Mouse (Mus musculus) lung, embryonic 15.5 days (tissue): ENCODE results near the gene Glra1. TPM values are rescaled to one million over a fixed set of nuclear protein-coding genes. Genes with fewer than 3 reads are reported as not detected.

ENCODE experiments used
- ATAC-seq: fragments of 200-750 bp; cut with Nextera tagmentation; 2 replicates; pipeline ENCODE4 v1.8.0; 2017; ENCODE audit warnings: moderate number of reproducible peaks, borderline replicate concordance; ENCODE audit not compliant: low FRiP score, low TSS enrichment; ENCODE audit errors: extremely low read depth
- H3K27ac ChIP-seq: fragments of 300-500 bp; sonication (generic); 2 replicates; pipeline ENCODE4 v1.5.1; 2015; ENCODE audit warnings: moderate library complexity, mild to moderate bottlenecking, inconsistent platforms
- H3K27me3 ChIP-seq: fragments of 300-500 bp; sonication (generic); 2 replicates; pipeline ENCODE4 v1.6.1; 2015; ENCODE audit warnings: inconsistent platforms
- H3K36me3 ChIP-seq: fragments of 300-500 bp; sonication (generic); 2 replicates; pipeline ENCODE4 v1.6.1; 2015; ENCODE audit warnings: inconsistent platforms
- H3K4me1 ChIP-seq: fragments of 300-500 bp; sonication (generic); 2 replicates; pipeline ENCODE4 v1.6.1; 2015; ENCODE audit warnings: inconsistent platforms
- H3K4me2 ChIP-seq: fragments of 300-500 bp; sonication (generic); 2 replicates; pipeline ENCODE4 v1.6.1; 2015; ENCODE audit warnings: inconsistent platforms, mild to moderate bottlenecking, moderate library complexity
- H3K4me3 ChIP-seq: fragments of 300-500 bp; sonication (generic); 2 replicates; pipeline ENCODE4 v1.5.1; 2015; ENCODE audit warnings: mild to moderate bottlenecking, inconsistent platforms
- H3K9ac ChIP-seq: fragments of 300-500 bp; sonication (generic); 2 replicates; pipeline ENCODE4 v1.6.1; 2015; ENCODE audit warnings: inconsistent platforms
- H3K9me3 ChIP-seq: fragments of 300-500 bp; sonication (generic); 2 replicates; pipeline ENCODE4 v1.6.1; 2016; ENCODE audit warnings: inconsistent platforms
- WGBS: fragments of 180-500 bp; shearing (Covaris S2); methylation state at CpG from one replicate; pipeline ENCODE4 v1.1.7; 2015; 5-methylcytosine and 5-hydroxymethylcytosine counted together
- microRNA-seq: library from miRNA; unstranded; fragments of <30 nt; microRNA quantifications from one replicate; pipeline ENCODE4, GENCODE M21; 2016
- polyA plus RNA-seq: library from polyadenylated mRNA; unstranded; fragments of >200 nt; fragmentation: Nextera tagmentation; extraction: Ambion mirVana; gene quantifications from 2 replicates; pipeline ENCODE4 v1.2.1, GENCODE M21; 2015

Glra1 gene
- polyA plus RNA-seq, 1 experiment from 2014 or later = not detected

- Histone ChIP-seq H3K9ac (peak overlapping the region; percentile 58), H3K4me2 (peak overlapping the region; percentile 86), H3K4me3 (peak overlapping the region; percentile 69), H3K36me3 (0 out of 2 replicates have a peak, but pooled peaks cover 8% of the 10 kb centered on the region), H3K27me3 (no peaks in the 10 kb centered on the region), H3K4me1 (peaks cover 20% of the 10 kb centered on the region), H3K27ac (peak overlapping the region; percentile 92), H3K9me3 (no peaks in the 10 kb centered on the region)
- 0 out of 2 replicates have a peak, but pooled peaks have one; percentile 2 for ATAC-seq
- 2% methylated on average over 17 of the region's 17 CpGs for WGBS
These were observed 139.4 kb downstream of the Glra1 start for GRCm38 (mm10) chr11:55468611-55469047.

- Histone ChIP-seq H3K9me3 (no peaks in the 10 kb centered on the region), H3K4me3 (peak overlapping the region; percentile 69), H3K27ac (peak overlapping the region; percentile 92), H3K36me3 (0 out of 2 replicates have a peak, but pooled peaks cover 3% of the 10 kb centered on the region), H3K4me2 (peak overlapping the region; percentile 86), H3K4me1 (peaks cover 18% of the 10 kb centered on the region), H3K9ac (0 out of 2 replicates have a peak overlapping the region, but pooled peaks have one; percentile 58), H3K27me3 (no peaks in the 10 kb centered on the region)
- no peak for ATAC-seq
- WGBS = 68% methylated on average over 10 of the region's 10 CpGs
These were observed 140.0 kb downstream of the Glra1 start for GRCm38 (mm10) chr11:55468012-55468411.

- WGBS = 82% methylated on average over 3 of the region's 3 CpGs
- Histone ChIP-seq H3K4me1 (peaks cover 16% of the 10 kb centered on the region), H3K27ac (no peak overlapping the region), H3K36me3 (no peaks in the 10 kb centered on the region), H3K4me3 (no peak overlapping the region), H3K4me2 (no peak overlapping the region), H3K9me3 (no peaks in the 10 kb centered on the region), H3K9ac (no peak overlapping the region), H3K27me3 (no peaks in the 10 kb centered on the region)
- no peak for ATAC-seq
These were observed 142.8 kb downstream of the Glra1 start for GRCm38 (mm10) chr11:55465177-55465576.

GRCm38 (mm10) chr11:55464707-55465106, 143.3 kb downstream of the Glra1 start:
- WGBS = 83% methylated on average over 10 of the region's 10 CpGs
- Histone ChIP-seq H3K4me1 (peaks cover 20% of the 10 kb centered on the region), H3K9me3 (no peaks in the 10 kb centered on the region), H3K4me3 (no peak overlapping the region), H3K9ac (no peak overlapping the region), H3K36me3 (no peaks in the 10 kb centered on the region), H3K4me2 (no peak overlapping the region), H3K27ac (no peak overlapping the region), H3K27me3 (no peaks in the 10 kb centered on the region)
- ATAC-seq = no peak

Small RNAs within 50 kb of the gene (microRNA-seq; reads per million reads assigned to microRNA genes)
- 0.56 reads per million for gene Mir7652

Other genes starting within 250 kb of the Glra1 start
- gene Sparc, start 185.0 kb downstream of the Glra1 start, polyA plus RNA-seq = 1,944 and 2,059 TPM in 2 replicates
- gene Atox1, start 147.0 kb downstream of the Glra1 start, polyA plus RNA-seq = 531 and 546 TPM in 2 replicates
- 180 and 181 TPM in 2 replicates for gene G3bp1, start 138.5 kb downstream of the Glra1 start, polyA plus RNA-seq